Mouse (Mus musculus): Measurements from ENCODE around the gene Kif5a. TPM values are rescaled to one million over a fixed set of nuclear protein-coding genes. Genes with fewer than 3 reads are reported as not detected.

The Kif5a gene
- polyA plus RNA-seq, 1 experiment from 2014 or later, result 117 TPM

- Histone ChIP-seq H3K4me2 (ENCODE audit: low read depth, low read length) (no peak overlapping the region), H3K4me1 (ENCODE audit: control insufficient read depth, insufficient read depth, low read length) (peaks cover 11% of the 10 kb centered on the region), H3K27ac (ENCODE audit: low read depth, low read length) (no peak overlapping the region), H3K9ac (replicated peaks; ENCODE audit: low read depth, low read length) (no peak overlapping the region), H3K9me3 (ENCODE audit: control insufficient read depth, low read length) (no peaks in the 10 kb centered on the region), H3K4me3 (ENCODE audit: low read depth, low read length) (no peak overlapping the region), H3K36me3 (ENCODE audit: control insufficient read depth, insufficient read depth, low read length) (no peaks in the 10 kb centered on the region), H3K27me3 (ENCODE audit: control insufficient read depth, insufficient read depth, low read length) (0 out of 2 replicates have a peak, but pooled peaks cover 3% of the 10 kb centered on the region)
- 56% methylated on average over 1 of the region's 1 CpGs for WGBS
- no peak for ATAC-seq (ENCODE audit: low read depth)
Observed at GRCm38 (mm10) chr10:127214422-127214803, 48.7 kb downstream of the Kif5a start.

GRCm38 (mm10) chr10:127213704-127214421, 49.3 kb downstream of the Kif5a start:
- no peak overlapping the region for H3K4me3 ChIP-seq (ENCODE audit: low read depth, low read length)
- no peaks in the 10 kb centered on the region for H3K36me3 ChIP-seq (ENCODE audit: control insufficient read depth, insufficient read depth, low read length)
- no peak for ATAC-seq (ENCODE audit: low read depth)
- 0 out of 2 replicates have a peak, but pooled peaks cover 3% of the 10 kb centered on the region for H3K27me3 ChIP-seq (ENCODE audit: control insufficient read depth, insufficient read depth, low read length)
- peaks cover 11% of the 10 kb centered on the region for H3K4me1 ChIP-seq (ENCODE audit: control insufficient read depth, insufficient read depth, low read length)
- H3K4me2 ChIP-seq (ENCODE audit: low read depth, low read length), result no peak overlapping the region
- H3K9me3 ChIP-seq (ENCODE audit: control insufficient read depth, low read length), result no peaks in the 10 kb centered on the region
- no peak overlapping the region for H3K9ac ChIP-seq (replicated peaks; ENCODE audit: low read depth, low read length)
- H3K27ac ChIP-seq (ENCODE audit: low read depth, low read length), result no peak overlapping the region
- 82% methylated on average over 13 of the region's 13 CpGs for WGBS

- Histone ChIP-seq H3K9me3 (ENCODE audit: control insufficient read depth, low read length) (no peaks in the 10 kb centered on the region), H3K27me3 (ENCODE audit: control insufficient read depth, insufficient read depth, low read length) (0 out of 2 replicates have a peak, but pooled peaks cover 3% of the 10 kb centered on the region), H3K4me2 (ENCODE audit: low read depth, low read length) (no peak overlapping the region), H3K27ac (ENCODE audit: low read depth, low read length) (no peak overlapping the region), H3K36me3 (ENCODE audit: control insufficient read depth, insufficient read depth, low read length) (no peaks in the 10 kb centered on the region), H3K9ac (replicated peaks; ENCODE audit: low read depth, low read length) (no peak overlapping the region), H3K4me3 (ENCODE audit: low read depth, low read length) (no peak overlapping the region), H3K4me1 (ENCODE audit: control insufficient read depth, insufficient read depth, low read length) (peaks cover 11% of the 10 kb centered on the region)
- ATAC-seq (ENCODE audit: low read depth), result no peak
- WGBS, result 92% methylated on average over 8 of the region's 8 CpGs
Observed at GRCm38 (mm10) chr10:127213272-127213671, 49.9 kb downstream of the Kif5a start.

- H3K9me3 ChIP-seq (ENCODE audit: control insufficient read depth, low read length), result no peaks in the 10 kb centered on the region
- under 1% methylated on average over 47 of the region's 47 CpGs for WGBS
- ATAC-seq (ENCODE audit: low read depth), result peak; percentile 95
Observed at GRCm38 (mm10) chr10:127211414-127211854, 51.7 kb downstream of the Kif5a start, which contains the start of gene Pip4k2c. Gene Pip4k2c (minus strand): TSS chr10:127211585.

GRCm38 (mm10) chr10:127210961-127211405, 52.2 kb downstream of the Kif5a start:
- Histone ChIP-seq H3K36me3 (ENCODE audit: control insufficient read depth, insufficient read depth, low read length) (peaks cover 9% of the 10 kb centered on the region; the same call in 1 of the 2 replicates), H3K9ac (replicated peaks; ENCODE audit: low read depth, low read length) (peak overlapping the region; percentile 72), H3K4me1 (ENCODE audit: control insufficient read depth, insufficient read depth, low read length) (peaks cover 11% of the 10 kb centered on the region), H3K27me3 (ENCODE audit: control insufficient read depth, insufficient read depth, low read length) (0 out of 2 replicates have a peak, but pooled peaks cover 3% of the 10 kb centered on the region), H3K4me3 (ENCODE audit: low read depth, low read length) (peak overlapping the region; percentile 84), H3K27ac (ENCODE audit: low read depth, low read length) (no peak overlapping the region), H3K9me3 (ENCODE audit: control insufficient read depth, low read length) (no peaks in the 10 kb centered on the region), H3K4me2 (ENCODE audit: low read depth, low read length) (peak overlapping the region; percentile 93)
- under 1% methylated on average over 25 of the region's 25 CpGs for WGBS
- peak; percentile 35 for ATAC-seq (ENCODE audit: low read depth)

More at GRCm38 (mm10) chr10:127211414-127211854, 51.7 kb downstream of the Kif5a start, which contains the start of gene Pip4k2c:
- 0 out of 2 replicates have a peak, but pooled peaks cover 3% of the 10 kb centered on the region for H3K27me3 ChIP-seq (ENCODE audit: control insufficient read depth, insufficient read depth, low read length)
- H3K4me3 ChIP-seq (ENCODE audit: low read depth, low read length), result peak within 1 kb of the TSS; percentile 84
- 0 out of 2 replicates have a peak within 1 kb of the TSS, but pooled peaks have one; percentile 22 for H3K27ac ChIP-seq (ENCODE audit: low read depth, low read length)
- H3K36me3 ChIP-seq (ENCODE audit: control insufficient read depth, insufficient read depth, low read length), result peaks cover 7% of the 10 kb centered on the region; the same call in 1 of the 2 replicates
- peak within 1 kb of the TSS; percentile 72 for H3K9ac ChIP-seq (replicated peaks; ENCODE audit: low read depth, low read length)
- peaks cover 11% of the 10 kb centered on the region for H3K4me1 ChIP-seq (ENCODE audit: control insufficient read depth, insufficient read depth, low read length)
- peak within 1 kb of the TSS; percentile 93 for H3K4me2 ChIP-seq (ENCODE audit: low read depth, low read length)

- Histone ChIP-seq H3K27me3 (ENCODE audit: control insufficient read depth, insufficient read depth, low read length) (0 out of 2 replicates have a peak, but pooled peaks cover 3% of the 10 kb centered on the region), H3K36me3 (ENCODE audit: control insufficient read depth, insufficient read depth, low read length) (peaks cover 17% of the 10 kb centered on the region; the same call in 1 of the 2 replicates), H3K9ac (replicated peaks; ENCODE audit: low read depth, low read length) (no peak overlapping the region), H3K4me3 (ENCODE audit: low read depth, low read length) (no peak overlapping the region), H3K4me2 (ENCODE audit: low read depth, low read length) (peak overlapping the region; percentile 93), H3K4me1 (ENCODE audit: control insufficient read depth, insufficient read depth, low read length) (peaks cover 11% of the 10 kb centered on the region), H3K27ac (ENCODE audit: low read depth, low read length) (no peak overlapping the region), H3K9me3 (ENCODE audit: control insufficient read depth, low read length) (no peaks in the 10 kb centered on the region)
- WGBS, result 91% methylated on average over 13 of the region's 13 CpGs
- no peak for ATAC-seq (ENCODE audit: low read depth)
Observed at GRCm38 (mm10) chr10:127209928-127210570, 53.1 kb downstream of the Kif5a start.

GRCm38 (mm10) chr10:127208921-127209320, 54.2 kb downstream of the Kif5a start:
- Histone ChIP-seq H3K27me3 (ENCODE audit: control insufficient read depth, insufficient read depth, low read length) (0 out of 2 replicates have a peak, but pooled peaks cover 3% of the 10 kb centered on the region), H3K9ac (replicated peaks; ENCODE audit: low read depth, low read length) (0 out of 2 replicates have a peak overlapping the region, but pooled peaks have one; percentile 25)
- 91% methylated on average over 4 of the region's 4 CpGs for WGBS

GRCm38 (mm10) chr10:127205373-127205772, 57.8 kb downstream of the Kif5a start:
- no peak overlapping the region for H3K4me2 ChIP-seq (ENCODE audit: low read depth, low read length)
- ATAC-seq (ENCODE audit: low read depth), result no peak
- H3K36me3 ChIP-seq (ENCODE audit: control insufficient read depth, insufficient read depth, low read length), result peaks cover 30% of the 10 kb centered on the region
- H3K27ac ChIP-seq (ENCODE audit: low read depth, low read length), result no peak overlapping the region
- no peak overlapping the region for H3K4me3 ChIP-seq (ENCODE audit: low read depth, low read length)
- no peak overlapping the region for H3K9ac ChIP-seq (replicated peaks; ENCODE audit: low read depth, low read length)
- 93% methylated on average over 10 of the region's 10 CpGs for WGBS
- H3K4me1 ChIP-seq (ENCODE audit: control insufficient read depth, insufficient read depth, low read length), result peaks cover 6% of the 10 kb centered on the region
- H3K9me3 ChIP-seq (ENCODE audit: control insufficient read depth, low read length), result no peaks in the 10 kb centered on the region
- H3K27me3 ChIP-seq (ENCODE audit: control insufficient read depth, insufficient read depth, low read length), result no peaks in the 10 kb centered on the region

More at GRCm38 (mm10) chr10:127208921-127209320, 54.2 kb downstream of the Kif5a start:
- Histone ChIP-seq H3K9me3 (ENCODE audit: control insufficient read depth, low read length) (no peaks in the 10 kb centered on the region), H3K4me3 (ENCODE audit: low read depth, low read length) (no peak overlapping the region), H3K4me1 (ENCODE audit: control insufficient read depth, insufficient read depth, low read length) (peaks cover 11% of the 10 kb centered on the region), H3K36me3 (ENCODE audit: control insufficient read depth, insufficient read depth, low read length) (peaks cover 20% of the 10 kb centered on the region), H3K4me2 (ENCODE audit: low read depth, low read length) (no peak overlapping the region), H3K27ac (ENCODE audit: low read depth, low read length) (no peak overlapping the region)
- no peak for ATAC-seq (ENCODE audit: low read depth)
